Mouse (Mus musculus) neural tube, embryonic 11.5 days (tissue): ENCODE results near the gene A830031A19Rik. TPM values are rescaled to one million over a fixed set of nuclear protein-coding genes. Genes with fewer than 3 reads are reported as not detected.

Source experiments
- ATAC-seq: fragments of 200-750 bp; cut with Nextera tagmentation; 2 replicates; pipeline ENCODE4 v1.8.0; 2017; ENCODE audit warnings: moderate number of reproducible peaks, mild to moderate bottlenecking, moderate TSS enrichment, moderate library complexity; ENCODE audit not compliant: insufficient read depth, low FRiP score, low TSS enrichment
- DNase-seq: peaks from one replicate; pipeline ENCODE4 v3.0.0-alpha.2; 2015; ENCODE audit warnings: low spot score
- H3K27ac ChIP-seq: fragments of 300-500 bp; sonication (generic); 2 replicates; pipeline ENCODE4 v1.5.1; 2014; ENCODE audit warnings: low read depth, mild to moderate bottlenecking, low read length
- H3K27me3 ChIP-seq: fragments of 300-500 bp; sonication (generic); 2 replicates; pipeline ENCODE4 v1.6.1; 2014; ENCODE audit warnings: mild to moderate bottlenecking, low read length, mixed read lengths; ENCODE audit not compliant: control insufficient read depth, insufficient read depth
- H3K36me3 ChIP-seq: fragments of 300-500 bp; sonication (generic); 2 replicates; pipeline ENCODE4 v1.6.1; 2014; ENCODE audit warnings: mild to moderate bottlenecking, low read length, moderate library complexity, mixed read lengths; ENCODE audit not compliant: control insufficient read depth, insufficient read depth
- H3K4me1 ChIP-seq: fragments of 300-500 bp; sonication (generic); 2 replicates; pipeline ENCODE4 v1.6.1; 2014; ENCODE audit warnings: low read length, mixed read lengths; ENCODE audit not compliant: control insufficient read depth, insufficient read depth
- H3K4me2 ChIP-seq: fragments of 300-500 bp; sonication (generic); 2 replicates; pipeline ENCODE4 v1.6.1; 2014; ENCODE audit warnings: low read depth, mild to moderate bottlenecking, moderate library complexity
- H3K4me3 ChIP-seq: fragments of 300-500 bp; sonication (generic); 2 replicates; pipeline ENCODE4 v1.5.1; 2014; ENCODE audit warnings: low read depth, low read length
- H3K9ac ChIP-seq: fragments of 300-500 bp; sonication (generic); 2 replicates; pipeline ENCODE4 v1.6.1; 2014; ENCODE audit warnings: mild to moderate bottlenecking, low read length
- H3K9me3 ChIP-seq: fragments of 300-500 bp; sonication (generic); 2 replicates; pipeline ENCODE4 v1.6.1; 2016; ENCODE audit warnings: low read length; ENCODE audit not compliant: control insufficient read depth
- WGBS: fragments of 180-500 bp; shearing (Covaris S2); extraction: QIAGEN DNeasy Blood & Tissue Kit; methylation state at CpG from one replicate; pipeline ENCODE4 v1.1.7; 2014; 5-methylcytosine and 5-hydroxymethylcytosine counted together
- polyA plus RNA-seq: library from polyadenylated mRNA; unstranded; fragments of >200 nt; fragmentation: Nextera tagmentation; extraction: Ambion mirVana; gene quantifications from 2 replicates; pipeline ENCODE4 v1.2.1, GENCODE M21; 2014

A830031A19Rik gene
- polyA plus RNA-seq: not detected in 2 replicates

GRCm38 (mm10) chr11:24074634-24075104 lies at the start of gene A830031A19Rik:
Gene A830031A19Rik, minus strand, starts transcription at chr11:24075054.
- H3K27me3 ChIP-seq: no peaks in the 10 kb centered on the region

GRCm38 (mm10) chr11:24123991-24124390 lies 49.1 kb upstream of the A830031A19Rik start:
- H3K9ac ChIP-seq: no peak overlapping the region
- no peak overlapping the region for H3K4me3 ChIP-seq
- no peak overlapping the region for H3K27ac ChIP-seq
- no peak overlapping the region for H3K4me2 ChIP-seq
- no peaks in the 10 kb centered on the region for H3K36me3 ChIP-seq
- ATAC-seq: no peak
- H3K27me3 ChIP-seq: no peaks in the 10 kb centered on the region
- H3K4me1 ChIP-seq: peaks cover 5% of the 10 kb centered on the region; the same call in 1 of the 2 replicates
- no peaks in the 10 kb centered on the region for H3K9me3 ChIP-seq
- no peak for DNase-seq
- WGBS: 89% methylated on average over 2 of the region's 2 CpGs

More at GRCm38 (mm10) chr11:24074634-24075104, at the start of gene A830031A19Rik:
- Histone ChIP-seq H3K36me3 (no peaks in the 10 kb centered on the region), H3K27ac (peak within 1 kb of the TSS; percentile 94), H3K4me3 (peak within 1 kb of the TSS; percentile 93), H3K4me2 (peak within 1 kb of the TSS; percentile 99), H3K4me1 (peaks cover 14% of the 10 kb centered on the region), H3K9ac (peak within 1 kb of the TSS; percentile 97), H3K9me3 (no peaks in the 10 kb centered on the region)
- under 1% methylated on average over 11 of the region's 11 CpGs for WGBS
- DNase-seq (peak; percentile 51), ATAC-seq (no peak)

- Histone ChIP-seq H3K27me3 (no peaks in the 10 kb centered on the region), H3K9ac (no peak overlapping the region), H3K4me2 (no peak overlapping the region), H3K4me3 (no peak overlapping the region), H3K36me3 (no peaks in the 10 kb centered on the region), H3K27ac (no peak overlapping the region), H3K9me3 (no peaks in the 10 kb centered on the region), H3K4me1 (peaks cover 7% of the 10 kb centered on the region; the same call in 1 of the 2 replicates)
- DNase-seq (no peak), ATAC-seq (no peak)
- 90% methylated on average over 7 of the region's 7 CpGs for WGBS
Measured at GRCm38 (mm10) chr11:24122899-24123298, 48.0 kb upstream of the A830031A19Rik start.

GRCm38 (mm10) chr11:24121136-24121535 lies 46.3 kb upstream of the A830031A19Rik start:
- H3K27ac ChIP-seq: no peak overlapping the region
- no peak overlapping the region for H3K4me3 ChIP-seq
- DNase-seq (no peak), ATAC-seq (no peak)
- no peak overlapping the region for H3K4me2 ChIP-seq
- H3K9ac ChIP-seq: no peak overlapping the region
- 85% methylated on average over 9 of the region's 9 CpGs for WGBS
- H3K27me3 ChIP-seq: no peaks in the 10 kb centered on the region
- H3K9me3 ChIP-seq: no peaks in the 10 kb centered on the region
- H3K36me3 ChIP-seq: 0 out of 2 replicates have a peak, but pooled peaks cover 4% of the 10 kb centered on the region
- H3K4me1 ChIP-seq: peaks cover 7% of the 10 kb centered on the region; the same call in 1 of the 2 replicates

GRCm38 (mm10) chr11:24116582-24117318 lies 41.9 kb upstream of the A830031A19Rik start:
- 90% methylated on average over 7 of the region's 7 CpGs for WGBS
- Histone ChIP-seq H3K9ac (no peak overlapping the region), H3K9me3 (no peaks in the 10 kb centered on the region), H3K4me1 (peaks cover 14% of the 10 kb centered on the region; the same call in 1 of the 2 replicates), H3K36me3 (0 out of 2 replicates have a peak, but pooled peaks cover 6% of the 10 kb centered on the region), H3K4me2 (no peak overlapping the region), H3K4me3 (no peak overlapping the region), H3K27me3 (no peaks in the 10 kb centered on the region), H3K27ac (no peak overlapping the region)
- DNase-seq (no peak), ATAC-seq (no peak)

- DNase-seq: no peak
- Histone ChIP-seq H3K9ac (no peak overlapping the region), H3K9me3 (no peaks in the 10 kb centered on the region), H3K27me3 (no peaks in the 10 kb centered on the region), H3K4me3 (no peak overlapping the region), H3K27ac (no peak overlapping the region), H3K4me2 (no peak overlapping the region), H3K4me1 (peaks cover 11% of the 10 kb centered on the region; the same call in 1 of the 2 replicates), H3K36me3 (0 out of 2 replicates have a peak, but pooled peaks cover 6% of the 10 kb centered on the region)
- ATAC-seq: no peak
- WGBS: 96% methylated on average over 2 of the region's 2 CpGs
Measured at GRCm38 (mm10) chr11:24116041-24116440, 41.2 kb upstream of the A830031A19Rik start.

GRCm38 (mm10) chr11:24115017-24115752 lies 40.3 kb upstream of the A830031A19Rik start:
- Histone ChIP-seq H3K4me1 (peaks cover 11% of the 10 kb centered on the region; the same call in 1 of the 2 replicates), H3K27me3 (no peaks in the 10 kb centered on the region), H3K27ac (no peak overlapping the region), H3K4me3 (no peak overlapping the region), H3K9me3 (no peaks in the 10 kb centered on the region), H3K4me2 (no peak overlapping the region), H3K9ac (no peak overlapping the region), H3K36me3 (0 out of 2 replicates have a peak, but pooled peaks cover 6% of the 10 kb centered on the region)
- ATAC-seq: no peak
- 80% methylated on average over 12 of the region's 12 CpGs for WGBS
- DNase-seq: no peak

- Histone ChIP-seq H3K36me3 (0 out of 2 replicates have a peak, but pooled peaks cover 2% of the 10 kb centered on the region), H3K9ac (no peak overlapping the region), H3K4me3 (no peak overlapping the region), H3K4me1 (peaks cover 7% of the 10 kb centered on the region; the same call in 1 of the 2 replicates), H3K9me3 (no peaks in the 10 kb centered on the region), H3K27ac (no peak overlapping the region), H3K4me2 (no peak overlapping the region), H3K27me3 (no peaks in the 10 kb centered on the region)
- WGBS: 52% methylated on average over 6 of the region's 6 CpGs
- ATAC-seq (no peak), DNase-seq (no peak)
Measured at GRCm38 (mm10) chr11:24111720-24112119, 36.9 kb upstream of the A830031A19Rik start.
